Mouse (Mus musculus): Measurements from ENCODE around the gene Fam222b. TPM values are rescaled to one million over a fixed set of nuclear protein-coding genes. Genes with fewer than 3 reads are reported as not detected.

Fam222b gene
- polyA plus RNA-seq, 1 experiment from 2014 or later: 15.2 TPM

DNA sequence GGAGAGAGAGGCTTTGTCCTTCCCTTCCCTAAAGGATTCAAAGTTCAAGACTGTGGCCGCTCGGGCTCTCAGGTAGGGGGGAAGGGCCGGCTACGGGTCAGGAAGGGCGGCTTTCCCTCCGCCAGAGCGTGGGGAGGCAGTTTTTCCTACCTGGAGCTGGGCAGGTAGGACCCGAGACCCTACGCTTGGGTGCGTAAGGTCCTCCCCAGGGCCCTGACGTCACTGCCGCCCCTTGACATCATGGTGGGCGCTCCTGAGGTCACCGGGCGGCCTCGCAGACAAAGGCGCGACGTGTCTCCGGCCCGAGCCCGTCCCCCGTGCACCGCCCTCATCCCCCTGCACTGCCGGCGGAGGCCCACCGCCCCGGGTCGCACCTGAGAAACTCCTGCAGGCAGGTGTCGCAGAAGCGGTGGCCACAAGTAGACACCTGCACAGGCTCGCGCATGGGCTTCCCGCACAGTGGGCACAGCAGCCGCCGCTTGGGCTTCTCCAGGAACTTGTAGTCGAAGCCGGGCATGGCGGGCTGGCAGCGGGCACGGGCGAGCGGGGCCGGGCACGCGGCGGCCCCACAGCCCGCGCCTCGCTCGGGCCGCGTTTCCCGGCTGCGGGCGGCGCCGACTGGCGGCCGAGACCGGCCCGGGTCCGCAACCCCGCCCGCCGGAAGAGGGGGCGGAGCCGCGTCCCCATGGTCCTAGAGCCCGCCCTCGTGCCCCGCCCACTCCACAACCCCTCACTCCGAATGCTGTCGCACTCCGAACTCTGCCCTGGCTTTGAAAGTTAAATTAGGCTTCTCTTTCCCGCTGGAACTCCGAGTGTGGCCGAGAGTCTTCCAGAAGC, 70.7 kb downstream of the Fam222b start, which contains the start of gene Traf4:
Gene Traf4 (minus strand): TSS at position 666 of the 837 bp plus-strand sequence.
- Histone ChIP-seq H3K4me2 (replicated peaks; ENCODE audit: low read depth, low read length) (peak within 1 kb of the TSS; percentile 82), H3K27me3 (ENCODE audit: control insufficient read depth, insufficient read depth, low read length) (no peaks in the 10 kb centered on the region), H3K9ac (replicated peaks; ENCODE audit: low read depth, low read length) (peak within 1 kb of the TSS; percentile 97), H3K4me1 (ENCODE audit: control insufficient read depth, insufficient read depth, low read length) (peaks cover 33% of the 10 kb centered on the region), H3K4me3 (ENCODE audit: low read depth, low read length) (peak within 1 kb of the TSS; percentile 98), H3K36me3 (ENCODE audit: control insufficient read depth, insufficient read depth, low read length) (peaks cover 31% of the 10 kb centered on the region), H3K9me3 (ENCODE audit: control insufficient read depth, low read depth, low read length) (no peaks in the 10 kb centered on the region), H3K27ac (ENCODE audit: low read length) (peak within 1 kb of the TSS; percentile 99)
- peak; percentile 82 for ATAC-seq (ENCODE audit: insufficient number of reproducible peaks, insufficient read depth, low FRiP score, low read depth)
- WGBS: under 1% methylated on average over 76 of the region's 78 CpGs

- Histone ChIP-seq H3K36me3 (ENCODE audit: control insufficient read depth, insufficient read depth, low read length) (peaks cover 25% of the 10 kb centered on the region), H3K4me3 (ENCODE audit: low read depth, low read length) (peak overlapping the region; percentile 98), H3K4me2 (replicated peaks; ENCODE audit: low read depth, low read length) (peak overlapping the region; percentile 82), H3K27me3 (ENCODE audit: control insufficient read depth, insufficient read depth, low read length) (no peaks in the 10 kb centered on the region), H3K27ac (ENCODE audit: low read length) (peak overlapping the region; percentile 99), H3K9me3 (ENCODE audit: control insufficient read depth, low read depth, low read length) (no peaks in the 10 kb centered on the region), H3K4me1 (ENCODE audit: control insufficient read depth, insufficient read depth, low read length) (peaks cover 33% of the 10 kb centered on the region), H3K9ac (replicated peaks; ENCODE audit: low read depth, low read length) (peak overlapping the region; percentile 97)
- ATAC-seq (ENCODE audit: insufficient number of reproducible peaks, insufficient read depth, low FRiP score, low read depth): peak; percentile 12; the same call in 1 of the 2 replicates
- WGBS: 2% methylated on average over 16 of the region's 16 CpGs
Measured at GRCm38 (mm10) chr11:78165761-78166109, 71.3 kb downstream of the Fam222b start.

GRCm38 (mm10) chr11:78166161-78166560, 71.7 kb downstream of the Fam222b start:
- Histone ChIP-seq H3K9ac (replicated peaks; ENCODE audit: low read depth, low read length) (no peak overlapping the region), H3K9me3 (ENCODE audit: control insufficient read depth, low read depth, low read length) (no peaks in the 10 kb centered on the region), H3K4me2 (replicated peaks; ENCODE audit: low read depth, low read length) (peak overlapping the region; percentile 82), H3K4me3 (ENCODE audit: low read depth, low read length) (peak overlapping the region; percentile 98), H3K4me1 (ENCODE audit: control insufficient read depth, insufficient read depth, low read length) (peaks cover 33% of the 10 kb centered on the region), H3K27me3 (ENCODE audit: control insufficient read depth, insufficient read depth, low read length) (no peaks in the 10 kb centered on the region), H3K36me3 (ENCODE audit: control insufficient read depth, insufficient read depth, low read length) (peaks cover 21% of the 10 kb centered on the region), H3K27ac (ENCODE audit: low read length) (peak overlapping the region; percentile 99)
- ATAC-seq (ENCODE audit: insufficient number of reproducible peaks, insufficient read depth, low FRiP score, low read depth): no peak
- WGBS: 36% methylated on average over 4 of the region's 4 CpGs

DNA sequence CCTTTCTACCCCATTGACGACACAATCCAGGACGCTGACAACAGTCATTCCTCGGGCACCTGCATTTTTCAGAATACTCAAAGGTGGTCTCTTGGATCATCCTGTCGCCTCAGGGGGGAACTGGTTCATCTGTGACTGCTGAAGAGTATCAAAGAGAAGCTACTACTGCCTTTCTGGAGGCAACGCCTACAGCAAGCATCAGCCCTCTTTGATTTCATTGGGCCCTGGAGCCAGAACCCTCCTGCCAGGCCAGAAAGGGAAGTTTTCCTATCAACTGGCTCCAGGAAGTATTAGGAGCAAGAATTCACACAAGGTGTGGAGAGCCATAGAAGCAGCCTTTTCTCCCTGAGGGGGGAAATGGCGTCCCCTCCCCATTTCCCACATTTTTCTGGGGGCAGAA, 72.2 kb downstream of the Fam222b start:
- Histone ChIP-seq H3K27me3 (ENCODE audit: control insufficient read depth, insufficient read depth, low read length) (no peaks in the 10 kb centered on the region), H3K36me3 (ENCODE audit: control insufficient read depth, insufficient read depth, low read length) (peaks cover 16% of the 10 kb centered on the region; the same call in 1 of the 2 replicates), H3K27ac (ENCODE audit: low read length) (no peak overlapping the region; the same call in 1 of the 2 replicates), H3K4me2 (replicated peaks; ENCODE audit: low read depth, low read length) (no peak overlapping the region), H3K9ac (replicated peaks; ENCODE audit: low read depth, low read length) (no peak overlapping the region), H3K4me3 (ENCODE audit: low read depth, low read length) (no peak overlapping the region), H3K9me3 (ENCODE audit: control insufficient read depth, low read depth, low read length) (no peaks in the 10 kb centered on the region), H3K4me1 (ENCODE audit: control insufficient read depth, insufficient read depth, low read length) (peaks cover 33% of the 10 kb centered on the region)
- WGBS: 62% methylated on average over 6 of the region's 6 CpGs
- no peak for ATAC-seq (ENCODE audit: insufficient number of reproducible peaks, insufficient read depth, low FRiP score, low read depth)

DNA sequence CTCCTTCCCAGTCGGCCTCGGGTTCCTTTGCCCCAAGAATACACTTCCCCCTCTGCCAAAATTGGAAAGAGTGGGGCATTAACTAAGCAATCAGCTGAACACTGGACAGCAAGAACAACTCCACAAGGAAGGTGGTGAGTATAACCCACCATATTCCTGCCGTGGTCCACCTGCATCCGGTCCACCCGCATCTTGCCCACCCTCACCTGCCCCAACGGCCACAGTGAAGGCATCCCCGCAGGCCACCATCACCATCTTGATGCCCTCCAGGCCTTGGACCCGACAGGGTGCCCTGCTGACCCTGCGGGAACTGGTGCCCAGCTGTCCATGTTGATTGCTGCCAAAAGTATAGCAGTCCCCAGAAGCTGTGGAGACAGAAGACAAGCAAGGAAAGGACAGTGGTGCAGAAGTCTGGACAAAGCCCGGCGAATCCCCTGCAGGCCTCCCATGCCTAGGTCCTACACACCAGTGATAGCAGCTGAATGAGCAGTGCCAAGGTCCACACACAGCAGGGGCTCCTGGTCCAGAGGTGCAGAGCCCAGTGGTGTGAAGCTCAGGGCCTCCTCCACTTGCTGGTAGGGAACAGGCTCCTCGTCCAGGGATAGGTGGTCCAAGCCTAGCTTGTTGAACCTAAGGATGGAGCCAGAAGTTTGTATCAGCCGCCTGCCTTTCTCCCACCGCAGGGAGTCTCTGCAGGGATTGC, 72.9 kb downstream of the Fam222b start:
- Histone ChIP-seq H3K9me3 (ENCODE audit: control insufficient read depth, low read depth, low read length) (no peaks in the 10 kb centered on the region), H3K36me3 (ENCODE audit: control insufficient read depth, insufficient read depth, low read length) (peaks cover 9% of the 10 kb centered on the region; the same call in 1 of the 2 replicates), H3K4me1 (ENCODE audit: control insufficient read depth, insufficient read depth, low read length) (peaks cover 26% of the 10 kb centered on the region), H3K27me3 (ENCODE audit: control insufficient read depth, insufficient read depth, low read length) (no peaks in the 10 kb centered on the region), H3K4me2 (replicated peaks; ENCODE audit: low read depth, low read length) (no peak overlapping the region), H3K4me3 (ENCODE audit: low read depth, low read length) (no peak overlapping the region), H3K27ac (ENCODE audit: low read length) (no peak overlapping the region; the same call in 1 of the 2 replicates), H3K9ac (replicated peaks; ENCODE audit: low read depth, low read length) (no peak overlapping the region)
- no peak for ATAC-seq (ENCODE audit: insufficient number of reproducible peaks, insufficient read depth, low FRiP score, low read depth)
- WGBS: 93% methylated on average over 14 of the region's 14 CpGs

- no peak for ATAC-seq (ENCODE audit: insufficient number of reproducible peaks, insufficient read depth, low FRiP score, low read depth)
- no peaks in the 10 kb centered on the region for H3K9me3 ChIP-seq (ENCODE audit: control insufficient read depth, low read depth, low read length)
- peaks cover 13% of the 10 kb centered on the region for H3K4me1 ChIP-seq (ENCODE audit: control insufficient read depth, insufficient read depth, low read length)
- no peaks in the 10 kb centered on the region for H3K27me3 ChIP-seq (ENCODE audit: control insufficient read depth, insufficient read depth, low read length)
- H3K9ac ChIP-seq (replicated peaks; ENCODE audit: low read depth, low read length): no peak overlapping the region
- WGBS: 48% methylated on average over 19 of the region's 19 CpGs
- 0 out of 2 replicates have a peak overlapping the region, but pooled peaks have one; percentile 3 for H3K4me2 ChIP-seq (replicated peaks; ENCODE audit: low read depth, low read length)
- H3K4me3 ChIP-seq (ENCODE audit: low read depth, low read length): no peak overlapping the region
- H3K27ac ChIP-seq (ENCODE audit: low read length): no peak overlapping the region
- H3K36me3 ChIP-seq (ENCODE audit: control insufficient read depth, insufficient read depth, low read length): peaks cover 8% of the 10 kb centered on the region; the same call in 1 of the 2 replicates
Measured at GRCm38 (mm10) chr11:78168541-78169468, 74.3 kb downstream of the Fam222b start.

DNA sequence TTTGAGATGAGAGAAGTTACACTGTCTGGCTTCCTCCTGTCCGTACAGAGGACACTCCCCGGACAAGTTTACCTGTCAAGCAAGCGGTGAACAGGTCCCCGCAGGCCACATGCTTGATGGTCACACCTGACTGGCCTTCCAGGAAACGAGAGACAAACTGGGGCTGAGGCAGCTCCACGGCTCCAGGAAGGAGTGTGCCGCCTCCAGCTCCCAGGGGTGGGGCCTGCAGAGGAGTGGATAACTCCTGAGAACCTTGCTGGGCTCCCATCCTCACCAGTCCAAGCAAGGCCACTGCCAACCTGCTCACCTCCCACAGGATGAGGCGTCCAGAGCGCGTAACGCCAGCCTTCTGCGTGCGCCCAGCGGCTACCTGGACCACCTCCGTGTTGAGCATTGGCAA, 75.8 kb downstream of the Fam222b start:
- no peak overlapping the region for H3K9ac ChIP-seq (replicated peaks; ENCODE audit: low read depth, low read length)
- no peaks in the 10 kb centered on the region for H3K27me3 ChIP-seq (ENCODE audit: control insufficient read depth, insufficient read depth, low read length)
- H3K4me2 ChIP-seq (replicated peaks; ENCODE audit: low read depth, low read length): no peak overlapping the region
- peaks cover 13% of the 10 kb centered on the region for H3K4me1 ChIP-seq (ENCODE audit: control insufficient read depth, insufficient read depth, low read length)
- 82% methylated on average over 15 of the region's 15 CpGs for WGBS
- peaks cover 8% of the 10 kb centered on the region; the same call in 1 of the 2 replicates for H3K36me3 ChIP-seq (ENCODE audit: control insufficient read depth, insufficient read depth, low read length)
- H3K4me3 ChIP-seq (ENCODE audit: low read depth, low read length): no peak overlapping the region
- H3K27ac ChIP-seq (ENCODE audit: low read length): no peak overlapping the region
- no peak for ATAC-seq (ENCODE audit: insufficient number of reproducible peaks, insufficient read depth, low FRiP score, low read depth)
- H3K9me3 ChIP-seq (ENCODE audit: control insufficient read depth, low read depth, low read length): no peaks in the 10 kb centered on the region

DNA sequence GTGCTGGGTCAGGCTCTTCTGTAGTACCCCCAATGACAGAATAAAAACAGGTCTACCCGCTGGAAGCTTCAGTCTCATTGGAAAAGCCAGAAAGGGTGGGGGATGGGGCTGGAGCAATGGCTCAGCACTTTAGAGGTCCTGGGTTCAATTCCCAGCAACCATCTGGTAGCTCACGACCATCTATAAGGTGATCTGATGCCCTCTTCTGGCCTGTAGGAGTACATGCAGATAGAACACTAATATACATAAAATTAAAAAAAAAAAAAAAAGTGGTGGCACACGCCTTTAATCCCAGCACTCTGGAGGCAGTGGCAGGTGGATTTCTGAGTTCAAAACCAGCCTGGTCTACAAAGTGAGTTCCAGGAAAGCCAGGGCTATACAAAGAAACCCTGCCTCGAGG, 76.9 kb downstream of the Fam222b start:
- H3K36me3 ChIP-seq (ENCODE audit: control insufficient read depth, insufficient read depth, low read length): peaks cover 8% of the 10 kb centered on the region; the same call in 1 of the 2 replicates
- no peak overlapping the region for H3K27ac ChIP-seq (ENCODE audit: low read length)
- no peak for ATAC-seq (ENCODE audit: insufficient number of reproducible peaks, insufficient read depth, low FRiP score, low read depth)
- no peak overlapping the region for H3K9ac ChIP-seq (replicated peaks; ENCODE audit: low read depth, low read length)
- H3K9me3 ChIP-seq (ENCODE audit: control insufficient read depth, low read depth, low read length): no peaks in the 10 kb centered on the region
- peaks cover 10% of the 10 kb centered on the region; the same call in 1 of the 2 replicates for H3K4me1 ChIP-seq (ENCODE audit: control insufficient read depth, insufficient read depth, low read length)
- no peak overlapping the region for H3K4me2 ChIP-seq (replicated peaks; ENCODE audit: low read depth, low read length)
- H3K27me3 ChIP-seq (ENCODE audit: control insufficient read depth, insufficient read depth, low read length): no peaks in the 10 kb centered on the region
- 77% methylated on average over 4 of the region's 4 CpGs for WGBS
- no peak overlapping the region for H3K4me3 ChIP-seq (ENCODE audit: low read depth, low read length)

Measured in stomach, embryonic 14.5 days (tissue).